Mouse (Mus musculus) heart, postnatal 0 days (tissue): ENCODE data around the gene Ccdc134.

ENCODE experiments used
- CTCF ChIP-seq: IDR thresholded peaks from 2 replicates; pipeline ENCODE4 v1.5.1; 2016; ENCODE audit warnings: antibody characterized with exemption, control low read depth, low read depth
- EP300 ChIP-seq: IDR thresholded peaks from 2 replicates; pipeline ENCODE4 v1.6.1; 2016; ENCODE audit warnings: antibody characterized with exemption, low read depth

- no peak for TF ChIP-seq EP300
- TF ChIP-seq CTCF = no peak
These were observed at the start of gene Ccdc134 for GRCm38 (mm10) chr15:82127426-82128374.
